Mouse (Mus musculus): ENCODE results near the gene Hdgfl1. TPM values are rescaled to one million over a fixed set of nuclear protein-coding genes. Genes with fewer than 3 reads are reported as not detected.

The Hdgfl1 gene
- total and polyA plus RNA-seq, 3 experiments: not detected

DNA sequence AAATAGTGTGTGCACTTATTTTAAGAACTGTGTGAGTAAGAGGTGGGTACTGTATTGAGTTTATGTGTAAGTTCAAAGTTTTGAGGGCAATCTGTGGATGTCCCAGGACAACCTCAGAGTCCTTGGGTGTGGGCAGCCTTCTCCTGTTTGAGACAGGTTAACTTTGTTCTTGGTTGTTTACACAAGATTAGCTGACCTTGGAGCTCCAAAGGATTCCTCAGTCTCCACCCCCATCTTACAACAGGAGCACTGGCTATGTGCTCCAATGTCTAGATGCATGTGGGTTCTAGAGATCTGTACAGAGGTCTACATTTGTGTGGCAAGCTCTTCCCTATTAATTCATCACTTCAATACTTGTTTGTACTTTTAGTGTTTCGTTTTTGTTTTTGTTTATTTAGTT, 49.0 kb downstream of the Hdgfl1 start:
- Histone ChIP-seq H3K36me3 (replicated peaks) (no peaks in the 10 kb centered on the region), H3K4me1 (ENCODE audit: insufficient read depth, low read depth, low read length) (no peaks in the 10 kb centered on the region), H3K27me3 (ENCODE audit: insufficient read depth, low read length) (no peaks in the 10 kb centered on the region), H3K9me3 (replicated peaks) (no peaks in the 10 kb centered on the region), H3K4me3 (ENCODE audit: low read depth, low read length) (no peak overlapping the region)
- DNase-seq (ENCODE audit: low spot score) (no peak), ATAC-seq (ENCODE audit: extremely low read depth, insufficient number of reproducible peaks, low FRiP score, poor library complexity, severe bottlenecking) (no peak)
- no peak for TF ChIP-seq GATA2 (IDR thresholded peaks at IDR 0.05; ENCODE audit: borderline replicate concordance, low read depth, low read length)
- TF ChIP-seq TAL1 (conservative IDR thresholded peaks at IDR 0.05; ENCODE audit: low read depth, low read length): no peak
- TF ChIP-seq GATA1 (IDR thresholded peaks at IDR 0.05; ENCODE audit: borderline replicate concordance, low read length): no peak
- no peak for TF ChIP-seq POLR2AphosphoS5 (IDR thresholded peaks at IDR 0.05; ENCODE audit: insufficient replicate concordance, low read depth, low read length)
- TF ChIP-seq CTCF (IDR thresholded peaks at IDR 0.05; ENCODE audit: low read depth, low read length): no peak

DNA sequence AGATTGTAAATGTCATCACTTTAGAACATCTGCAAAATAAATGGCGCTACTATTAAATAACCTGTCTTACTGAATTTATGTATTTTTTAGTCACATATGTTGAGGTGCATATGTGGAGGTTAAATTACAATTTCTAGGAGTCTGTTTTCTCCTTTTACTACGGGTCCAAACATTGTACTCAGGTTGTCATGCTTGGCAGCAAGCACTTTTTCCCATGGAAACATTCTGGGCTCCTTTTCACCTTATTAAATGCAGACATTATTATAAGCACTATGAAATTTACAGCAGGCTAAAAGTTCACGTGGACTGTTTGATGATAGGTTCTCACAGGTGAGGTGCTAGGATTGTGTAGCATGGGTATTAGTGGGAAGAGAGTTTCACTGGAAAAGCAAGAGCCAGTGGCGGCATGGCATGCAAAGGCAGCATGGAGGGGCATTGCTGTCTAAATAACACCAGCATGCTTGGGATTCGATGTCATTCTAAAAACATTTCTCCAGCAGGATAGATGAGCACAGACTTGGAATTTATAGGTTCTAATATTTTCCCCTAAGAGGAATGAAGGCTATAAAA, 50.7 kb downstream of the Hdgfl1 start:
- Histone ChIP-seq H3K36me3 (replicated peaks) (no peaks in the 10 kb centered on the region), H3K27me3 (ENCODE audit: insufficient read depth, low read length) (no peaks in the 10 kb centered on the region), H3K4me3 (ENCODE audit: low read depth, low read length) (no peak overlapping the region), H3K9me3 (replicated peaks) (no peaks in the 10 kb centered on the region), H3K4me1 (ENCODE audit: insufficient read depth, low read depth, low read length) (no peaks in the 10 kb centered on the region)
- DNase-seq (ENCODE audit: low spot score) (no peak), ATAC-seq (ENCODE audit: extremely low read depth, insufficient number of reproducible peaks, low FRiP score, poor library complexity, severe bottlenecking) (no peak)
- TF ChIP-seq GATA2 (IDR thresholded peaks at IDR 0.05; ENCODE audit: borderline replicate concordance, low read depth, low read length): no peak
- TF ChIP-seq POLR2AphosphoS5 (IDR thresholded peaks at IDR 0.05; ENCODE audit: insufficient replicate concordance, low read depth, low read length): no peak
- TF ChIP-seq CTCF (IDR thresholded peaks at IDR 0.05; ENCODE audit: low read depth, low read length): no peak
- no peak for TF ChIP-seq TAL1 (conservative IDR thresholded peaks at IDR 0.05; ENCODE audit: low read depth, low read length)
- no peak for TF ChIP-seq GATA1 (IDR thresholded peaks at IDR 0.05; ENCODE audit: borderline replicate concordance, low read length)

Measured in G1E (cell line).